Mouse (Mus musculus) intestine, embryonic 16.5 days (tissue): ENCODE measurements around the gene Helz2. TPM values are rescaled to one million over a fixed set of nuclear protein-coding genes. Genes with fewer than 3 reads are reported as not detected.

Source experiments
- ATAC-seq: fragments of 200-750 bp; cut with Nextera tagmentation; 2 replicates; pipeline ENCODE4 v1.8.0; 2017; ENCODE audit warnings: moderate TSS enrichment, moderate library complexity
- H3K27ac ChIP-seq: fragments of 300-500 bp; sonication (generic); 2 replicates; pipeline ENCODE4 v1.5.1; 2014; ENCODE audit warnings: mild to moderate bottlenecking, low read length
- H3K27me3 ChIP-seq: fragments of 300-500 bp; sonication (generic); replicated peaks from 2 replicates; pipeline ENCODE4 v1.6.1; 2014; ENCODE audit warnings: low read length, control low read depth, mixed read lengths; ENCODE audit not compliant: control insufficient read depth, insufficient read depth
- H3K36me3 ChIP-seq: fragments of 300-500 bp; sonication (generic); 2 replicates; pipeline ENCODE4 v1.6.1; 2014; ENCODE audit warnings: low read length, control low read depth; ENCODE audit not compliant: control insufficient read depth, insufficient read depth
- H3K4me1 ChIP-seq: fragments of 300-500 bp; sonication (generic); 2 replicates; pipeline ENCODE4 v1.6.1; 2014; ENCODE audit warnings: low read length, control low read depth, mixed read lengths; ENCODE audit not compliant: control insufficient read depth, insufficient read depth
- H3K4me2 ChIP-seq: fragments of 300-500 bp; sonication (generic); 2 replicates; pipeline ENCODE4 v1.6.1; 2014; ENCODE audit warnings: low read depth, low read length, control low read depth
- H3K4me3 ChIP-seq: fragments of 300-500 bp; sonication (generic); 2 replicates; pipeline ENCODE4 v1.5.1; 2014; ENCODE audit warnings: mild to moderate bottlenecking, low read length
- H3K9ac ChIP-seq: fragments of 300-500 bp; sonication (generic); 2 replicates; pipeline ENCODE4 v1.6.1; 2014; ENCODE audit warnings: low read depth, low read length
- H3K9me3 ChIP-seq: fragments of 300-500 bp; sonication (generic); 2 replicates; pipeline ENCODE4 v1.6.1; 2016; ENCODE audit warnings: low read length, control low read depth; ENCODE audit not compliant: control insufficient read depth
- WGBS: fragments of 180-500 bp; shearing (Covaris S2); extraction: QIAGEN DNeasy Blood & Tissue Kit; methylation state at CpG from one replicate; pipeline ENCODE4 v1.1.7; 2014; 5-methylcytosine and 5-hydroxymethylcytosine counted together
- polyA plus RNA-seq: library from polyadenylated mRNA; unstranded; fragments of >200 nt; fragmentation: Nextera tagmentation; extraction: Ambion mirVana; gene quantifications from 2 replicates; pipeline ENCODE4 v1.2.1, GENCODE M21; 2015

Helz2 gene
- polyA plus RNA-seq, 1 experiment from 2014 or later: 2.2 TPM

DNA sequence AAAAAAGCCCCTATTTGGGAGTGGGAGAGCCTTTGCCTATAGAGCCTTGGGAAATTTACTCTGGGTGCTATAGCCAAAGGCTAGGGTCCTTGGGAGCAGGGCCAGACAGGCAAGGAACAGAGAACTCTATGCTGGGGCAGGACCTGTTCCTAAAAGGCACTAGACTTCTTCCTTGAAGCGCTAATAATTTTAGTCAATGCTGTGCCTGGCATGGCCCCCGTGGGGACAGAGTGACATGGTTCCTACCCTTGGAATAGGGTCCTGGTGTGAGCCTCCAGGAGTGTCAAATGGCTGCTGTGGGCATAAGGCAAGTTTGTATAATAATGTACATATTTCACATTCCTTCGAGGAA is 463 bp upstream of the Helz2 start:
- Histone ChIP-seq H3K9ac (peak overlapping the region; percentile 74), H3K4me3 (peak overlapping the region; percentile 55), H3K4me1 (peaks cover 15% of the 10 kb centered on the region; the same call in 1 of the 2 replicates), H3K9me3 (no peaks in the 10 kb centered on the region), H3K27ac (no peak overlapping the region), H3K27me3 (no peaks in the 10 kb centered on the region), H3K4me2 (peak overlapping the region; percentile 59), H3K36me3 (no peaks in the 10 kb centered on the region)
- WGBS: 52% methylated on average over 3 of the region's 3 CpGs
- ATAC-seq: peak; percentile 5; the same call in 1 of the 2 replicates

DNA sequence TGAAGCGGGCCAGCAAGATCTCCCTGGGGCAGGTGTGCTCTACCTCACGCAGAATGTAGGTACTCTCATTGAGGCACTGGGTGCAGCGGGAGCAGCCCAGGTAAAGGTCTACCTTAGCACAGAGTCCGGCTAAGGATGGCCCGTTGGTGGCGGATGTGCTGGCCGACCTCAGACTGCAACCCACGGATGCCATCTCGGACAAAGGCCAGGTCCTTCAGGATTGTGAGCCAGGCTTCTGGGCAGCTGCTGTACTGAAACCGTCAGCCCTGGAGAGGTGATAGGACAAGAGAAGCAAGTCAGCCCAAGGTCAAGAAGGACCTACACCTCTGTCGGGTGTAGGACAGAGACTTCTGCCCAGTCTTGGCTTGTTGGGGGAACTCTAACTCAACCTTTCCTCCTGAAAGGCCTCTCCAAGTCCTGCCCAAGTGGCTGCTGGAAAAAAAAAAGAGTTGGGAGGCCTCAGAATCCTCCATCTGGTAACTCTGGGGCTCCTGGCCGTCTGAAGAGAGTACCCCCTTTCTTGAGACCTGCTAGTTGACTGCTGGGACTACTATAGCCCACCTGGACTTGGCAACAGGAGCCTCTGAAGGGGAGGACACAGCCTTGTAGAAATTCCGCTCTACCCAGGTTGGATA is 904 bp downstream of the Helz2 start:
- H3K4me2 ChIP-seq: peak overlapping the region; percentile 59
- H3K4me1 ChIP-seq: peaks cover 15% of the 10 kb centered on the region; the same call in 1 of the 2 replicates
- H3K27ac ChIP-seq: no peak overlapping the region
- ATAC-seq: no peak
- H3K9ac ChIP-seq: peak overlapping the region; percentile 74
- no peaks in the 10 kb centered on the region for H3K9me3 ChIP-seq
- no peaks in the 10 kb centered on the region for H3K27me3 ChIP-seq
- 88% methylated on average over 13 of the region's 13 CpGs for WGBS
- peak overlapping the region; percentile 55 for H3K4me3 ChIP-seq
- no peaks in the 10 kb centered on the region for H3K36me3 ChIP-seq

GRCm38 (mm10) chr2:181239261-181239660 is 2.6 kb downstream of the Helz2 start:
- Histone ChIP-seq H3K4me3 (no peak overlapping the region), H3K27me3 (no peaks in the 10 kb centered on the region)

DNA sequence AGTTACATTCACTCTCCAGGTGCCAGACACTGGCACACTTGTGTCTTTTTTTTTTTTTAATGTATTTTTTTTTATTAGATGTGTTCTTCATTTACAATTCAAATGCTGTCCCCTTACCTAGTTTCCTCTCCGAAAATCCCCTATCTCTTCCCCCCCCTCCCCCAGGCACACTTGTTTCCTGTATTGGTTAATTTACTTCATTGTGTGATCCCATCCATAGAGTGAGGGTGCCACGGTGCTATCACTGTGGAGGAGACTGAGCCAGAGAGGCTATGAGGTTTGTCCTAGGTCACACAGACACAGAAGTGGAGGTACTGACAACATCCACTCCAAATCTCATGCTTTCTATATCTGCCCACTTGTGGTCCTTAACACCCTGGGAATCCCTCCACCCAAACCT is 3.0 kb downstream of the Helz2 start:
- Histone ChIP-seq H3K9ac (no peak overlapping the region; the same call in 1 of the 2 replicates), H3K36me3 (peaks cover 4% of the 10 kb centered on the region), H3K27ac (no peak overlapping the region), H3K4me3 (no peak overlapping the region), H3K4me2 (no peak overlapping the region), H3K27me3 (no peaks in the 10 kb centered on the region), H3K9me3 (no peaks in the 10 kb centered on the region), H3K4me1 (peaks cover 9% of the 10 kb centered on the region; the same call in 1 of the 2 replicates)
- 63% methylated on average over 2 of the region's 2 CpGs for WGBS
- ATAC-seq: no peak

More at GRCm38 (mm10) chr2:181239261-181239660, 2.6 kb downstream of the Helz2 start:
- Histone ChIP-seq H3K4me2 (no peak overlapping the region), H3K9ac (peak overlapping the region; percentile 6; the same call in 1 of the 2 replicates), H3K9me3 (no peaks in the 10 kb centered on the region), H3K27ac (no peak overlapping the region), H3K4me1 (peaks cover 13% of the 10 kb centered on the region; the same call in 1 of the 2 replicates), H3K36me3 (peaks cover 4% of the 10 kb centered on the region)
- no peak for ATAC-seq
- 94% methylated on average over 9 of the region's 9 CpGs for WGBS

GRCm38 (mm10) chr2:181238091-181238610 is 3.7 kb downstream of the Helz2 start:
- no peaks in the 10 kb centered on the region for H3K9me3 ChIP-seq
- 84% methylated on average over 10 of the region's 10 CpGs for WGBS
- no peak overlapping the region for H3K9ac ChIP-seq
- no peak overlapping the region for H3K4me2 ChIP-seq
- H3K27ac ChIP-seq: no peak overlapping the region
- no peak for ATAC-seq
- H3K4me1 ChIP-seq: peaks cover 6% of the 10 kb centered on the region; the same call in 1 of the 2 replicates
- H3K27me3 ChIP-seq: no peaks in the 10 kb centered on the region
- peaks cover 4% of the 10 kb centered on the region for H3K36me3 ChIP-seq
- no peak overlapping the region for H3K4me3 ChIP-seq

DNA sequence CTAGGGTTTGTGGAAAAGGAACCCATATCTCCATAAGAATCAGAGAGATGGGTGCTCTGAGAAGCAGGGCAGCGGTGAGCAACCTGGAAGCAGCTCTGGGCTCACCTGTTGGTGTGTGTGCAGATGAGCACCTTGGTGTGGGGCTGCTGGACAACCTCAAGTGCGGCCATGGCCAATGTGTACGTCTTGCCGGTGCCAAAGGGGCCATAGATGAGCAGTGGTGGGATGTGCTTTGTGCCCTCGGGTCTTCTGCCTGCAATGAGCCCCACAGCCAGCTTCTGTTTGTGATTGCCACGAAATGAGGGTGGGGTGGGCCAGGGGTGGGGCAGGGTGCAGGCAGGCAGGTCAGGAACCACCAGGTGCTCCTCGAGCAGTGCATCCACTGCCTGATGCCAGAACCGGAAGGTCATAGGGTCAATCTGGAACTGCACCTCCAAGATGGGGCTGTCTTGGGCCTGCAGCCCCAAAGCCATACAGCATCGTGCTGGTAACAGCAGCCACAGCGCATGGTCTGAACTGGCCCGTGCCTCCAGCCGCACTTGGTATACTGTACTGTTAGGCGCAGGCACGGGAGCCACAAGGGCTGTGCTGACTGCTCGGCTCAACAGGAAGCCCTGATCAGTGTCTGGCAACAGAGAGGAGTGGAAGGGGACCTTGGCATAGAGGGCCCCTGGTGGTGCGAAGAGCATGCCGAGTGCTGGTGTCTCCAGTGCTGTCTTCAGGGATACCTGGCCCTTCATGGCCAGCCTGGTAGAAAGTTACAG is 4.4 kb downstream of the Helz2 start:
- ATAC-seq: no peak
- H3K36me3 ChIP-seq: peaks cover 7% of the 10 kb centered on the region
- no peak overlapping the region for H3K9ac ChIP-seq
- 88% methylated on average over 17 of the region's 17 CpGs for WGBS
- H3K27me3 ChIP-seq: no peaks in the 10 kb centered on the region
- H3K4me3 ChIP-seq: no peak overlapping the region
- H3K4me1 ChIP-seq: peaks cover 6% of the 10 kb centered on the region; the same call in 1 of the 2 replicates
- no peaks in the 10 kb centered on the region for H3K9me3 ChIP-seq
- no peak overlapping the region for H3K4me2 ChIP-seq
- H3K27ac ChIP-seq: no peak overlapping the region

DNA sequence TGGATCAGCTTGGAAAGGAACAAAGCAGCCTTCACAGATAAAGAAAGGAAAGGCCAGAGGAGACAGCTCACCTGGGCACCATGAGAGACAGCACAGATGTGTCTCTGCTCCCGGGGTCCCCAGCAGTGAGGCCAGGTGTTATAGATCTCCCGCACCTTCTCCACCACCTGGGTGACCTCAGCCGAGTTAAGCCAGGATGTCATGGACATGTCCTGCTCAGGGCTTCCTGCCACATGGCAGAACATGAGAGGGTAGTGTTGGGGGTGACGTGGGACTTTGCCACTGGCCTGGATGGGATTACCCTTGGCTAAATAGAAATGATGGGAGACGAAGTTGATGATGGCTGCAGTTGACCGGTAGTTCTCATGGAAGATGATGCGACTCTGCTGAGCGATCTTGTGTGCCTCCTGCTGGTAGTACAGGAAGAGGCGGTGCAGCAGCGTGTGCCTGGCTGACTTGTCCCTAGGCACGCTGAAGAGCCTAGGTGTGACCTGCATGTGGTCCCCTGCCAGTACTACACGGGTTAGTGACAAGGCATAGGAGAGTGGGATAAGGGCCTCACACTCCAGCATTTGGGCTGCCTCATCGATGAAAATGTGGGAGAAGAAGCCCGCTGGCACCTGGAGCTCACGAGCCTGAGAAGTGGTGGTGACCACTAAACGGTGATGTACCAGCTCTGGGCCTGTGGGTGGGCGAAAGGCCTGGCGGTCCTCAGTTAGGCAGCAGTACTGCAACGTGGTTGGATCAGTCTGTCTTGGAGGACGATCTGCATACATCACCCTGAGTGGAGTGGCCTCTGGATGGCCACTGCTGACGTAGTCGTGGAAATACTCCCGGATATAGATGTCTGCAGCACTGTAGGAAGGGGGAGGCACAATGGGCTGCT is 5.9 kb downstream of the Helz2 start:
- Histone ChIP-seq H3K4me1 (0 out of 2 replicates have a peak, but pooled peaks cover under 1% of the 10 kb centered on the region), H3K4me3 (no peak overlapping the region), H3K9ac (no peak overlapping the region), H3K27ac (no peak overlapping the region), H3K9me3 (no peaks in the 10 kb centered on the region), H3K36me3 (peaks cover 7% of the 10 kb centered on the region), H3K4me2 (no peak overlapping the region), H3K27me3 (no peaks in the 10 kb centered on the region)
- no peak for ATAC-seq
- 86% methylated on average over 23 of the region's 23 CpGs for WGBS

GRCm38 (mm10) chr2:181234680-181235079 is 7.1 kb downstream of the Helz2 start:
- peaks cover 10% of the 10 kb centered on the region for H3K36me3 ChIP-seq
- ATAC-seq: no peak
- H3K4me3 ChIP-seq: no peak overlapping the region
- no peak overlapping the region for H3K4me2 ChIP-seq
- H3K27ac ChIP-seq: no peak overlapping the region
- no peaks in the 10 kb centered on the region for H3K4me1 ChIP-seq
- no peaks in the 10 kb centered on the region for H3K27me3 ChIP-seq
- WGBS: 92% methylated on average over 11 of the region's 11 CpGs
- H3K9me3 ChIP-seq: no peaks in the 10 kb centered on the region
- H3K9ac ChIP-seq: no peak overlapping the region

- no peak for ATAC-seq
- no peak overlapping the region for H3K4me2 ChIP-seq
- WGBS: 95% methylated on average over 15 of the region's 15 CpGs
Measured at GRCm38 (mm10) chr2:181233443-181233842, 8.4 kb downstream of the Helz2 start.

More at GRCm38 (mm10) chr2:181233443-181233842, 8.4 kb downstream of the Helz2 start:
- H3K27ac ChIP-seq: no peak overlapping the region
- no peaks in the 10 kb centered on the region for H3K27me3 ChIP-seq
- no peak overlapping the region for H3K4me3 ChIP-seq
- peaks cover 11% of the 10 kb centered on the region for H3K36me3 ChIP-seq
- no peaks in the 10 kb centered on the region for H3K9me3 ChIP-seq
- no peaks in the 10 kb centered on the region for H3K4me1 ChIP-seq
- H3K9ac ChIP-seq: no peak overlapping the region
